Mouse (Mus musculus) erythroblast, embryonic 14.5 days (primary cell): ENCODE data around the gene Exoc7.

ENCODE experiments used
- GATA1 ChIP-seq: IDR thresholded peaks from 2 replicates; pipeline ENCODE4 v1.6.1; 2012; ENCODE audit warnings: low read length, inconsistent platforms, mixed read lengths
- TAL1 ChIP-seq: IDR thresholded peaks from 3 replicates; pipeline ENCODE4 v1.6.1; 2012; ENCODE audit warnings: low read length, inconsistent platforms, mixed read lengths

GRCm38 (mm10) chr11:116347955-116348354 is 40.9 kb upstream of the Exoc7 start:
- TF ChIP-seq TAL1 = no peak
- TF ChIP-seq GATA1 = no peak
